Mouse (Mus musculus) lung, embryonic 14.5 days (tissue): ENCODE data around the gene Kbtbd2. TPM values are rescaled to one million over a fixed set of nuclear protein-coding genes. Genes with fewer than 3 reads are reported as not detected.

Source experiments
- ATAC-seq: fragments of 200-750 bp; cut with Nextera tagmentation; 2 replicates; pipeline ENCODE4 v1.8.0; 2017; ENCODE audit warnings: mild to moderate bottlenecking, moderate TSS enrichment, moderate library complexity; ENCODE audit not compliant: insufficient read depth
- DNase-seq: peaks from one replicate; pipeline ENCODE4 v3.0.0-alpha.2; 2015
- H3K27ac ChIP-seq: fragments of 300-500 bp; sonication (generic); 2 replicates; pipeline ENCODE4 v1.5.1; 2014; ENCODE audit warnings: low read depth, mild to moderate bottlenecking, moderate library complexity
- H3K27me3 ChIP-seq: fragments of 300-500 bp; sonication (generic); 2 replicates; pipeline ENCODE4 v1.6.1; 2014; ENCODE audit warnings: low read length, control low read depth; ENCODE audit not compliant: insufficient read depth
- H3K36me3 ChIP-seq: fragments of 300-500 bp; sonication (generic); 2 replicates; pipeline ENCODE4 v1.6.1; 2014; ENCODE audit warnings: control low read depth; ENCODE audit not compliant: insufficient read depth
- H3K4me1 ChIP-seq: fragments of 300-500 bp; sonication (generic); 2 replicates; pipeline ENCODE4 v1.6.1; 2014; ENCODE audit warnings: antibody characterized with exemption, control low read depth; ENCODE audit not compliant: insufficient read depth
- H3K4me2 ChIP-seq: fragments of 300-500 bp; sonication (generic); 2 replicates; pipeline ENCODE4 v1.6.1; 2014; ENCODE audit warnings: mild to moderate bottlenecking
- H3K4me3 ChIP-seq: fragments of 300-500 bp; sonication (generic); 2 replicates; pipeline ENCODE4 v1.5.1; 2014; ENCODE audit warnings: low read depth, low read length
- H3K9ac ChIP-seq: fragments of 300-500 bp; sonication (generic); 2 replicates; pipeline ENCODE4 v1.6.1; 2014
- H3K9me3 ChIP-seq: fragments of 300-500 bp; sonication (generic); 2 replicates; pipeline ENCODE4 v1.6.1; 2016; ENCODE audit warnings: low read depth, low read length, control low read depth
- CTCF ChIP-seq: IDR thresholded peaks from 2 replicates; pipeline ENCODE4 v1.5.1; 2016; ENCODE audit warnings: antibody characterized with exemption, low read depth
- WGBS: fragments of 180-500 bp; shearing (Covaris S2); extraction: QIAGEN DNeasy Blood & Tissue Kit; methylation state at CpG from one replicate; pipeline ENCODE4 v1.1.7; 2014; 5-methylcytosine and 5-hydroxymethylcytosine counted together
- polyA plus RNA-seq: library from polyadenylated mRNA; unstranded; fragments of >200 nt; fragmentation: Nextera tagmentation; extraction: Ambion mirVana; gene quantifications from 2 replicates; pipeline ENCODE4 v1.2.1, GENCODE M21; 2014

The Kbtbd2 gene
- 33.5 and 33.9 TPM in 2 replicates for polyA plus RNA-seq

GRCm38 (mm10) chr6:56797311-56798151, at the start of gene Kbtbd2:
Gene Kbtbd2, minus strand, starts transcription at chr6:56797813.
- H3K27me3 ChIP-seq: no peaks in the 10 kb centered on the region
- peak; percentile 95 for ATAC-seq

GRCm38 (mm10) chr6:56844365-56844764, 46.8 kb upstream of the Kbtbd2 start:
- H3K27me3 ChIP-seq: no peaks in the 10 kb centered on the region
- no peak overlapping the region for H3K4me3 ChIP-seq
- ATAC-seq (no peak), DNase-seq (no peak)
- H3K4me1 ChIP-seq: no peaks in the 10 kb centered on the region
- TF ChIP-seq CTCF: no peak
- 88% methylated on average over 2 of the region's 2 CpGs for WGBS
- H3K36me3 ChIP-seq: peaks cover 17% of the 10 kb centered on the region
- H3K9ac ChIP-seq: no peak overlapping the region
- H3K4me2 ChIP-seq: no peak overlapping the region
- no peaks in the 10 kb centered on the region for H3K9me3 ChIP-seq
- H3K27ac ChIP-seq: no peak overlapping the region

More at GRCm38 (mm10) chr6:56797311-56798151, at the start of gene Kbtbd2:
- Histone ChIP-seq H3K4me3 (peak within 1 kb of the TSS; percentile 76), H3K36me3 (no peaks in the 10 kb centered on the region), H3K4me2 (peak within 1 kb of the TSS; percentile 90), H3K9me3 (no peaks in the 10 kb centered on the region), H3K4me1 (peaks cover 17% of the 10 kb centered on the region), H3K9ac (peak within 1 kb of the TSS; percentile 96), H3K27ac (peak within 1 kb of the TSS; percentile 100)
- DNase-seq: peak; percentile 97
- TF ChIP-seq CTCF: no peak
- under 1% methylated on average over 95 of the region's 98 CpGs for WGBS

- Histone ChIP-seq H3K4me1 (no peaks in the 10 kb centered on the region), H3K4me2 (no peak overlapping the region), H3K36me3 (peaks cover 22% of the 10 kb centered on the region), H3K9me3 (no peaks in the 10 kb centered on the region), H3K27me3 (no peaks in the 10 kb centered on the region), H3K9ac (no peak overlapping the region), H3K4me3 (no peak overlapping the region), H3K27ac (no peak overlapping the region)
- WGBS: 80% methylated on average over 3 of the region's 3 CpGs
- TF ChIP-seq CTCF: no peak
- no peak for ATAC-seq
- DNase-seq: no peak
Observed at GRCm38 (mm10) chr6:56843229-56843628, 45.6 kb upstream of the Kbtbd2 start.

GRCm38 (mm10) chr6:56837621-56838020, 40.0 kb upstream of the Kbtbd2 start:
- ATAC-seq (no peak), DNase-seq (no peak)
- no peak for TF ChIP-seq CTCF
- Histone ChIP-seq H3K27me3 (no peaks in the 10 kb centered on the region), H3K9ac (no peak overlapping the region), H3K9me3 (no peaks in the 10 kb centered on the region), H3K4me1 (no peaks in the 10 kb centered on the region), H3K27ac (no peak overlapping the region), H3K4me3 (no peak overlapping the region), H3K36me3 (peaks cover 44% of the 10 kb centered on the region), H3K4me2 (no peak overlapping the region)
- 89% methylated on average over 3 of the region's 3 CpGs for WGBS

GRCm38 (mm10) chr6:56837166-56837565, 39.6 kb upstream of the Kbtbd2 start:
- H3K9ac ChIP-seq: no peak overlapping the region

GRCm38 (mm10) chr6:56835532-56835931, 37.9 kb upstream of the Kbtbd2 start:
- ATAC-seq (no peak), DNase-seq (no peak)
- Histone ChIP-seq H3K4me3 (no peak overlapping the region), H3K9me3 (no peaks in the 10 kb centered on the region), H3K9ac (no peak overlapping the region), H3K27me3 (no peaks in the 10 kb centered on the region), H3K27ac (no peak overlapping the region), H3K36me3 (peaks cover 39% of the 10 kb centered on the region; the same call in 1 of the 2 replicates), H3K4me2 (no peak overlapping the region), H3K4me1 (no peaks in the 10 kb centered on the region)
- 85% methylated on average over 10 of the region's 10 CpGs for WGBS
- peak; percentile 20 for TF ChIP-seq CTCF

More at GRCm38 (mm10) chr6:56837166-56837565, 39.6 kb upstream of the Kbtbd2 start:
- 93% methylated on average over 12 of the region's 12 CpGs for whole genome bisulfite sequencing
- no peak for DNase-seq
- Histone ChIP-seq H3K36me3 (peaks cover 44% of the 10 kb centered on the region), H3K9me3 (no peaks in the 10 kb centered on the region), H3K4me1 (no peaks in the 10 kb centered on the region), H3K4me3 (no peak overlapping the region), H3K27ac (no peak overlapping the region), H3K4me2 (no peak overlapping the region), H3K27me3 (no peaks in the 10 kb centered on the region)
- ATAC-seq: no peak
- no peak for TF ChIP-seq CTCF

GRCm38 (mm10) chr6:56834769-56835168, 37.2 kb upstream of the Kbtbd2 start:
- no peak for TF ChIP-seq CTCF
- Histone ChIP-seq H3K36me3 (peaks cover 35% of the 10 kb centered on the region; the same call in 1 of the 2 replicates), H3K9me3 (no peaks in the 10 kb centered on the region), H3K27me3 (no peaks in the 10 kb centered on the region), H3K9ac (no peak overlapping the region), H3K4me1 (no peaks in the 10 kb centered on the region), H3K4me2 (peak overlapping the region; percentile 76; the same call in 1 of the 2 replicates), H3K27ac (0 out of 2 replicates have a peak overlapping the region, but pooled peaks have one; percentile 2), H3K4me3 (no peak overlapping the region)
- ATAC-seq (no peak), DNase-seq (peak; percentile 25)
- 48% methylated on average over 5 of the region's 5 CpGs for WGBS
